Mouse (Mus musculus): ENCODE results near the gene Mpo. TPM values are rescaled to one million over a fixed set of nuclear protein-coding genes. Genes with fewer than 3 reads are reported as not detected.

The Mpo gene
- polyA plus RNA-seq, 1 experiment from 2014 or later, result 2.7 TPM

DNA sequence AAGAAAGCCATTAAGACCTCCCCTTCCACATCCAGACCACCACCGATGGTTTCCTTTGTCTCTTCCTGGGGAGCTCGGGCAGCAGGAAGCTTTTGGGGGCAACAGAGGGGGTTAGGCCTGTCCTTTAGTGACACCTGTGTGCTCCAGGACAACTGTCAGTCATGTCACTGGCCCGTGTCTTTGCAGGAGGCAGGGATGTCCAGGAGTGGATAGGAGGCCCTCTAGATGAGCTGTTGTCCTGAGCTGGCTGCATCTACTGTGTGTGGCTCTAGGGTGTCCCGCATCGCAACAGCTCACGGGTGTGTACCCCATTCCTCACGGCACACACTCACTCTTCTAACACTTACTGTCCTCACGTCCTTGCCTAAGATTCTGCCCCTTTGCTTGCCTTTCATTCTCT lies 40.1 kb upstream of the Mpo start:
- Histone ChIP-seq H3K36me3 (ENCODE audit: inconsistent target) (no peaks in the 10 kb centered on the region), H3K79me2 (ENCODE audit: inconsistent target) (peaks cover 59% of the 10 kb centered on the region), H3K27ac (no peak overlapping the region), H3K4me3 (ENCODE audit: inconsistent target) (no peak overlapping the region)
- WGBS (ENCODE audit: missing documents), result 54% methylated on average over 7 of the region's 8 CpGs

DNA sequence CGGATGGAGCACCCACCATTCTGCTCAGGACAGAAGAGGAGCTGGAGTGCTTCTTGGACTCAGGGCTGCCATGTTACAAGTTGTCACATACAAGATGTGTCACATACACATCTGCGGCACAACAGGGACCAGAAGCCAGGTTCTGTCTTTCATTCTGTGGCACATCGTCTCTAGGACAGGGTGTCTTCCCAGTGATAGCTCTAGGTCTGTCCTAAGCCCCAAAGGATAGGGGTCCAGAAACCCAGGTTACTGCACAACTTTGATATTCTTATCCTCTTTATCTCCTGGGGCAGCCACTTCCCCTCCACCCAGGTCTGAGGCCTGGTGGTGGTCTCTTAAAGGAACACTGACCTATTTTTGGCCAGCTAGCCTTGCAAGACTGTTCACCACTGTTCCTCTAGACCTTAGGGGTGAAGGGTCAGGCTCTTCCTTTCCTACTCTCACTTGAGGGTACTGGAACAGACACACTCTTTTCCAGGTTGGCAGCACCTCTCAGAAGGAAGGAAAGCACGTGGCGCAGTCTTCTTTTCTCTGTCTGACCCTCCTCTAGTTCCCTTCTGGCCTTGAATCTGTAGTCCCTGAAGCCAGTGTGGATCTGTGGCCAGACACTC lies 39.4 kb upstream of the Mpo start:
- 63% methylated on average over 5 of the region's 5 CpGs for WGBS (ENCODE audit: missing documents)
- no peaks in the 10 kb centered on the region for H3K36me3 ChIP-seq (ENCODE audit: inconsistent target)
- H3K27ac ChIP-seq, result peak overlapping the region; percentile 99
- H3K79me2 ChIP-seq (ENCODE audit: inconsistent target), result peaks cover 59% of the 10 kb centered on the region
- no peak overlapping the region for H3K4me3 ChIP-seq (ENCODE audit: inconsistent target)

DNA sequence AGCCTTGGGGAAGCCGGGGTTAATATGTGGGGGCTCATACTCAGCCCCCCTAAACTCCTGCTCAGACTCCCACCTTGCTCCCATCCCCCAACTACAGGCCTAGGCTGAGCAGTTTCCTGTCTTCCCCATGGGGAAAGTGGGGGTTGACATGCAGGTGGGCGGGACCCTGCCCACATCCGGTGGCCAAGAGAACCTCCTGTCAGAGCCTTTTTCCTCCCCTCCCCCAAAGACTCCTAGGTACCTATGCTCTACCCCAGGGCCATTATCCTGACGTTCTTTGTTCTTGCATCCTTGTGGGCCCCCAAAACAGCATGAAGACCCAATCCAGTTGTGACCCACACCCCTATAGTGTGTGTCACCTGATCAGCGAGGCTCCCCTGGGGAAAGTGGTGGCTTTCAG lies 38.8 kb upstream of the Mpo start:
- Histone ChIP-seq H3K36me3 (ENCODE audit: inconsistent target) (no peaks in the 10 kb centered on the region), H3K4me3 (ENCODE audit: inconsistent target) (peak overlapping the region; percentile 97; the same call in 1 of the 2 replicates), H3K27ac (peak overlapping the region; percentile 99), H3K79me2 (ENCODE audit: inconsistent target) (peaks cover 59% of the 10 kb centered on the region)
- WGBS (ENCODE audit: missing documents), result 0% methylated on average over 4 of the region's 5 CpGs

DNA sequence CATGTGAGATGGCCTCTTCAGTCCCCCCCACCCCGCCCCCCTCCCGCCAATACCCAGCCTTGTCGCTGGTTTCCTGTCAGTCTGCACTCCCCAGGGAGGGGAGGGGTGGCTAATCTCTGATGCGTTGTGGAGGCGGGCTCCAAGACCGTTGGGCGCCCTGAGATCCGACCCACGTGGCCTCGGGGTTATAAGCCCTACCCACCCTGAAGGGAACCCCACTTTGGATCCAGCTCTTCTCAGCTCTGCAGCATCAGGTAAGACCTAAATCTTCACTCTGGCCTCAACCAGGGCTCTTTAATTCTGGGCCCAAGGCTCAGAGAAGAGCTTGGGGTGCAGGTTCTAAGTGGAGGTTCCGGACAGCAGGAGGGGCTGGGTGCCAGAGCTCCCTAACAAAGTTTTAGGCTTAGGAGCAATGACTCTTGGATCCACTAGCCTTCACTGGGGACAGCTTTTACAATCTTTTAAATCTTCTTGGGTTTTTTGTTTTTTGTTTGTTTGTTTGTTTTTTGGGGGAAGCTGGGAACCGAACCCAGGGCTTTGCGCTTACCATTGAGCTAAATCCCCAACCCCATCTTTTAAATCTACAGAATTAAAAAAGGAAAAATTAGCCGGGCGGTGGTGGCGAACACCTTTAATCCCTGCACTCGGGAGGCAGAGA lies 37.9 kb upstream of the Mpo start:
- peaks cover 59% of the 10 kb centered on the region for H3K79me2 ChIP-seq (ENCODE audit: inconsistent target)
- H3K4me3 ChIP-seq (ENCODE audit: inconsistent target), result peak overlapping the region; percentile 97
- WGBS (ENCODE audit: missing documents), result under 1% methylated on average over 17 of the region's 17 CpGs
- peak overlapping the region; percentile 99 for H3K27ac ChIP-seq
- no peaks in the 10 kb centered on the region for H3K36me3 ChIP-seq (ENCODE audit: inconsistent target)

DNA sequence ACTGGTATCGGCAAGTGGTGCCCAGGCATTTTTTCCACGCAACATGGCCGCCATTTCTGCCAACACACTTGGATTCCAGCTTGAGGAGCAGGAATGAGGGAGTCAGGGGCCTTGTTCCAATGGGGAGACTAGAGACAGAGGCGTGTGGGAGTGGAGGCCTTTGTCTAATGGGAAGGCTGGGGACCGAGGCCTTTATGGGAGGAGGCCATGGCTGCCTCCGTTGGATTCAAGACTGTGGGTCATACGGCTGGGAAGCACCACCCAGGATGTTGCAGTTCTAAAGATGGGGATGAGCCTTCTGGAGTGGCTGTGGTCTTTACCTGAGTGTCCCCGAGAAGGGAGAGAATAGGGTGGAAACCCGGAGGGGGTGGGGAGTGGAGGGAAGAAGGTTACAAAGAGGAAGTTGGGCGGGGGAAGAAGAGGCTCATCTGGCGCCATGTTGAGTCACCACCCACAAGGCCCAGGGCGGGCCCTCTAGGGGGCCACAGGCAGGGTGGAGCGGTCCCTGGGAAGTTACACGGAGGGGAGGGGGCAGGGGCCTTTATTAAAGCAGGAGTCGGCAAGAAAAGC lies 37.0 kb upstream of the Mpo start:
- Histone ChIP-seq H3K79me2 (ENCODE audit: inconsistent target) (peaks cover 59% of the 10 kb centered on the region), H3K27ac (peak overlapping the region; percentile 99), H3K36me3 (ENCODE audit: inconsistent target) (no peaks in the 10 kb centered on the region), H3K4me3 (ENCODE audit: inconsistent target) (peak overlapping the region; percentile 97)
- WGBS (ENCODE audit: missing documents), result under 1% methylated on average over 15 of the region's 15 CpGs

DNA sequence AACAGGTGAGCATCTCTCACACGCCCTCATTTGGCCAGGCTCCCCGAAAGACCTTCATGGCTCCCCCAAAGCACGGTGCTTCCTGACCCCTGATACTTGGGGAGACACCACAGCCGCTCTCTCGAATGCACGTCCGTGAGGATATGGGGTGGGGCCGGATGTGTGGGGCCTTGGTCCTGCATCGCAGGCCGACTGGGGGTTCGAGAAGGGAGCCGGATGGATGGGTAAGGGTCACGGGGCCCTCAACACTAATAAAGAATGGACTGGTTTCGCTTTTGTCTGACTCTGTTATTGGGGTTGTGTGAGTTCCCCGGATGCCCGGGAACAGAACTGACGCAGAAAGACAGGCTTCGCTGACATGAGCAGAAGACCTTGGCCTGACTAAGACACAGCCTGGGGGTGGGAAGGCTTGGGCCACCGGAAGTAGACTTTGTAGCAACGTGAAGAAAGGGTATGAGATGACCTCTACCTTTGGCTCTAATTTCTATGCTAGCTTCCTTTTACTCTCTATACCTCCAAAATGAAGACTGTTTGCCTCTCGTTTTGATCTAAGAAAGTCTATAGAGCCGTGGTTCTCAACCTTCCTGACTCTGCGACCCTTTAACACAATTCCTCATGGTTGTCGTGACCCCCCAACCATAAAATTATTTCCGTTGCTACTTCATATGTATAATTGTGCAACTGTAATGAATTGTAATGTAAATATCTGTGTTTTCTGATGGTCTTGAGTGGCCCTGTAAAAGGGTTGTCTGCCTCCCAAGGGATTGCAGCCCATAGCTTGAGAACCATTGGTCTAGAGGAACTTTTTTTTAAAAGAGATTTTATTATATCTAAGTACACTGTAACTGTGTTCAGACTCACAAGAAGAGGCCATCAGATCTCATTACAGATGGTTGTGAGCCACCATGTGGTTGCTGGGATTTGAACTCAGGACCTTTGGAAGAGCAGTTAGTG lies 36.1 kb upstream of the Mpo start:
- no peaks in the 10 kb centered on the region for H3K36me3 ChIP-seq (ENCODE audit: inconsistent target)
- H3K4me3 ChIP-seq (ENCODE audit: inconsistent target), result peak overlapping the region; percentile 97
- peaks cover 51% of the 10 kb centered on the region for H3K79me2 ChIP-seq (ENCODE audit: inconsistent target)
- 0% methylated on average over 22 of the region's 25 CpGs for WGBS (ENCODE audit: missing documents)
- peak overlapping the region; percentile 99 for H3K27ac ChIP-seq

DNA sequence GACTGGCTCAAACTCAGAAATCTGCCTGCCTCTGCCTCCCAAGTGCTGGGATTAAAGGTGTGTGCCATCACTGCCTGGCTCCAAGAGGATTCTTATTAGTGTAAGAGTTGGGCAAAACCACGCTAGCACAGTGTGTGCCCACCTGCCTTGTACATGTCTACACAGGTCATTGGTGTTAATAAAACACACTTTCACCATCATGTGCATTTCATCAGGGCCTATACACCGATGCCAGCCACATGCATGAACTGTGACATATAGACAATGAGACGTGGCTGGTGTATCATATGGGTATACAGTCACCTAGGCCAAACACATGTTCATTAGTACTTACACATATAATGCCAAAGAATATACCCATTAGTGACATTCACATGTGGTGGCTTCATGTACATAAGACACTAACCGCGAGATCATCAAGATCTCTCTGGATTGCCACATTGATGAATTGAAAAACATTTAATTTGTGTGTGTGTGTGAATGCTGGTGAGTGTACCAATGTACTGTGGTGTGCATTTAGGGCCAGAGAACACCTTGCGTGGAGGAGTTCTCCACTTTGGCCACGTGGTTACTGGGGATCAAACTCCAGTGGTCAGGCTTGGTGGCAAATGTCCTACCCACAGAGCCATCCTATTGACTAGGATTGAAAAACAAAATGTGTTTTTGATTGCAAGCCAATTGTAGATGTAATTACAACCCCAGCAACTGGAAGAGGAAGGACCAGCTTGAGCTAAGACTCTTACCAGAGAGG lies 35.0 kb upstream of the Mpo start:
- peaks cover 40% of the 10 kb centered on the region for H3K79me2 ChIP-seq (ENCODE audit: inconsistent target)
- no peak overlapping the region for H3K27ac ChIP-seq
- H3K36me3 ChIP-seq (ENCODE audit: inconsistent target), result no peaks in the 10 kb centered on the region
- peak overlapping the region; percentile 97; the same call in 1 of the 2 replicates for H3K4me3 ChIP-seq (ENCODE audit: inconsistent target)
- WGBS (ENCODE audit: missing documents), result 38% methylated on average over 7 of the region's 7 CpGs

DNA sequence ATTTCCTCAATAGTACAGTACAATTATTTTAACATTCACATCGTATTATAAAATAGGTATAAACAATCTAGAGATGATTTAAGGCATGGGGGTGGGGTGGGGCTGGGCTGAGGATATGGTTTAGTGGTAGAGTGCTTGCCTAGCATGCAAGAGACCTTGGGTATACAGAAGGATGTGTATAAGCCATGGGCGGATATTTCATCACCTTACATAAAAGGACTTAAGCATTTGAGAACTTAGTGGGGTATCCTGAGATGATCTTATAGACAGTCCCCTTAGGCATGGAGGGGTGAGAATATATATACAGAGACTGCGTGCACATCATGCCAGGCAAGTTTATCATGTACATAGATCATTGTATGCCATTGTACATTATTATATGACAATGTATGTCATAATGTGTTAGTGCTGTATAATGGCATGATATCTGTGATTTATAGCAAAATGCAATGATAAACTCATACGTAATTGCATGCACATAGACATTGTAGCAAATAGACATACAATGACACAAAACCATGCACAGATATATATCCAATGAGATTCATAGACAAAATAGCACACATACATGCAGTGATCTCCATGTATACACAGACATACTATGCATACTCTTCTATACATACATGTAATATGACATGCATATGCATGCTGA lies 34.3 kb upstream of the Mpo start:
- Histone ChIP-seq H3K4me3 (ENCODE audit: inconsistent target) (no peak overlapping the region), H3K27ac (no peak overlapping the region), H3K79me2 (ENCODE audit: inconsistent target) (peaks cover 35% of the 10 kb centered on the region), H3K36me3 (ENCODE audit: inconsistent target) (no peaks in the 10 kb centered on the region)
- WGBS (ENCODE audit: missing documents), result 11% methylated on average over 3 of the region's 4 CpGs

DNA sequence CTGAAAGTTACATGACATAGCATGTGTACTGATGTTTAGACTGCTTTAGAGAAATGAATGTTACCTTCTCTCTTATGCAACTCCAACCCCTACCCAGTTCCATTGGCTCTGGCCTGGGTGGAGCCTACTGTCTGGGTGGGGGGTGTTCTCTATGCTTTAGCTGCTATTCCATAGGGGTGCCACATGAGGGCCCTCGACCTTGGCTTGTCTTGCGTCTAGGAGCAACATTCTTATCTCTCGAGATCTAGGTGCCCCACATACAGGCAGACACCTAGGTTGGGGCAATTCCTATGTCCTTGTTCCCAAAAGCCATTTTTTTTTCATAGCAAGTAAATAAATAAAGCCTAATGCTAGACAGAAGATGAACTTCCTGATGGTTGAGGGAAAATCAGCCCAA lies 33.8 kb upstream of the Mpo start:
- no peak overlapping the region for H3K27ac ChIP-seq
- H3K79me2 ChIP-seq (ENCODE audit: inconsistent target), result peaks cover 30% of the 10 kb centered on the region
- H3K36me3 ChIP-seq (ENCODE audit: inconsistent target), result no peaks in the 10 kb centered on the region
- H3K4me3 ChIP-seq (ENCODE audit: inconsistent target), result no peak overlapping the region
- 0% methylated on average over 2 of the region's 3 CpGs for WGBS (ENCODE audit: missing documents)

DNA sequence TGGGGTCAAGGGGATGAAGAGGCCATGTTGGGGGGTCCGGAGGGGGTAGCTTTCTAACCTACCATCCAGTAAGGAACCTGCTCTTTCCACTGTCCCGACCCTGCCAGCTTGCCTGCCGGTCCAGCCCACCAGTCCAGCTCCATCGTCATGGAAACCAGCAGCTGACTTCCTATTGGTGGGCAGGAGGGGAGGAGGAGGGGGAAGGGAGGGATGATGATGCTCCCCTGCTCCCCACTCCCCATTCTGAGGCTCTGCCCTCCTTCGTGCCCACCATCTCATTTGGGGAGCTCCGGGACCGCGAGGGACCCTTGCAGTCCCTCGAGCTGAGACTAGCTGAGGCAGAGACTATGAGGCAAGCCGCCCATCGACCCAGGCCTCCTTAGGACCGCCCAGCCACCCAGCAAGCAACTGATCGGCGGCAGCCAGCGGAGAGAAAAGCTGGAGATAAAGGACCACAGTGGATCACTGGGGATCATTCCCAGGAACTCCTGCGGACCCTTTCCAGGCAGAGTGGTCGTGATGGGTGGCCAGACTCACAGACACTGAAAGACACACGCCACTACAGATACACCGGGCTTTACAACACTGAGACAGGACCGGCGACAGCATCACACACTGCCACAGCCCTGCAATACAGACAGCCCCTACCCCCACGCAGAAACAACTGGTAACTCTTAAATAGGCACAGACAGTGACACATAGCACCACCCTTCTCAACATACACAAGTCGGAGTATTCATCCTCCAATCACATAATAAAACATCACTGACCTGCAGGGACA lies 32.9 kb upstream of the Mpo start, which contains the start of gene Tspoap1:
Gene Tspoap1 (plus strand): TSS at position 241 of the 781 bp plus-strand sequence.
- whole genome bisulfite sequencing (ENCODE audit: missing documents), result 11% methylated on average over 19 of the region's 23 CpGs

DNA sequence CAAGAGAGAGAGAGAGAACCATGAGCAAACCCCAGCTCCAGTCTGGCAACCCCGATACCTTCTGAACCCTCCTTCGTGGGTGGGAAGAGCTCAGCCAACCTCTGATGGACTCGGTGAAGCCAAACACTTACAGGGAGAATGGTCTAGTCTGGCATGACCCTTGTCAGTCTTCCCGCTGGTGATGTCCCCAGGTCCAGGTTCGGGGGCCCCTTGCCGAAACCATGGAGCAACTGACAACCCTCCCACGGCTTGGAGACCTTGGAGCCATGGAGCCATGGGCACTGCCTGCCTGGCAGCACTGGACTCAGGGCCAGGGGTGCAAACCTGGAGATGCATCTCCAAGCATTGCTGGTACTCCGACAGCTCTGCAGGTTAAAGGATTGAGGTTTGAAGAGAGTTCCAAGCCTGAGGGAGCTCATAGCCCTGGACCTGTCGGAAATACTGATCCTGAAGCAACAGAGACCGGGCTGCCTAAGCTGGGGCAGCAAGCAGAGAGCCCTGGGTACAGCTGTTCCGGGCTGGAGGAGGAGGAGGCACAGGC lies 32.1 kb upstream of the Mpo start:
- peaks cover 15% of the 10 kb centered on the region for H3K79me2 ChIP-seq (ENCODE audit: inconsistent target)
- no peaks in the 10 kb centered on the region for H3K36me3 ChIP-seq (ENCODE audit: inconsistent target)
- H3K4me3 ChIP-seq (ENCODE audit: inconsistent target), result no peak overlapping the region
- H3K27ac ChIP-seq, result no peak overlapping the region
- 68% methylated on average over 11 of the region's 11 CpGs for WGBS (ENCODE audit: missing documents)

More for the DNA sequence above, 32.9 kb upstream of the Mpo start, which contains the start of gene Tspoap1:
- no peaks in the 10 kb centered on the region for H3K36me3 ChIP-seq (ENCODE audit: inconsistent target)
- no peak within 1 kb of the TSS for H3K4me3 ChIP-seq (ENCODE audit: inconsistent target)
- no peak within 1 kb of the TSS for H3K27ac ChIP-seq
- H3K79me2 ChIP-seq (ENCODE audit: inconsistent target), result peaks cover 23% of the 10 kb centered on the region

DNA sequence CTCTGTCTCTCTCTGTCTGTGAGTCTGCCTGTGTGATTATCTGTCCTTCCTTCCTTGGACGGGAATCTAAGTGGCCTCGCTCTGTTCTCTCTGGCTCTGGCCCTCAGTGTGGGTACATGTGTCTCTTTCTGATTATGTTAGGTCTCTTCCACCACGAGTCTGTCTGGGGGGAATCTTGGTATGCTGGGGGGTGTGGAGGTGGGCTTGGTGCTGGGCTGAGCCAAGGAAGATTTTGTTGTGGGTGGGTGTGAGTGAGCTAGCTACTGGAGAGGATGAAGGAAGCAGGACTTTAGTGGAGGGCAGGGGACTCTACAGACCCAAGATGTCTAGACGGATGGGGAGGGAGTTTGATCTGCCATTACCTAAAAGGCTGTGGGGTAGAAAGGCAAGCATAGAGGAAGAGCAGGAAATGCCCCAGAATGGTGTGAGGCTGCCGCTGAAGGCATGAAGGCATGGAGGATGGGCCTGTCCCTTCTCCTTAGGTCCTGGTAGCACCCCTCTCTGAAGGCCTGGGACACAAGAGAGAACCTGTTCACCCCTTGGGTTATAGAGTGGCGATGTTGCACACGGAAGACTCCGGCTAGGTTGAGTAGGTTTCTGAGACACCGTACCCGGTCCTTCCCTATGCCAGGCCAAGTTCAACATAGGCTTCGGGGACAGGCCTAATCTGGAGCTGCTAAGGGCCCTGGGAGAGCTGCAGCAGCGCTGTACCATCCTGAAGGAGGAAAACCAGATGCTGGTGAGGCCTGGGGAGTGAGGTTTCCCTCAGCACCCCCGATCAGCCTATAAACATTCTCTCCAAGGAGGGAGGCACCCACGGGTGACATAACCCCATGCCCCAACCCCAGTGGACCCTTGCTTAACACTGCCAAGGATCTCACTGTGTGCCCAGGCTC lies 31.3 kb upstream of the Mpo start:
- no peak overlapping the region for H3K4me3 ChIP-seq (ENCODE audit: inconsistent target)
- H3K79me2 ChIP-seq (ENCODE audit: inconsistent target), result peaks cover 7% of the 10 kb centered on the region
- no peaks in the 10 kb centered on the region for H3K36me3 ChIP-seq (ENCODE audit: inconsistent target)
- 88% methylated on average over 14 of the region's 14 CpGs for WGBS (ENCODE audit: missing documents)
- no peak overlapping the region for H3K27ac ChIP-seq
